Mouse (Mus musculus) kidney, embryonic 16.5 days (tissue): ENCODE data around the gene Ergic1. TPM values are rescaled to one million over a fixed set of nuclear protein-coding genes. Genes with fewer than 3 reads are reported as not detected.

ENCODE experiments used
- ATAC-seq: fragments of 200-750 bp; cut with Nextera tagmentation; 2 replicates; pipeline ENCODE4 v1.8.0; 2017; ENCODE audit warnings: moderate TSS enrichment; ENCODE audit not compliant: low FRiP score, low TSS enrichment
- H3K27ac ChIP-seq: fragments of 300-500 bp; sonication (generic); 2 replicates; pipeline ENCODE4 v1.5.1; 2014; ENCODE audit warnings: low read length
- H3K27me3 ChIP-seq: fragments of 300-500 bp; sonication (generic); 2 replicates; pipeline ENCODE4 v1.6.1; 2014; ENCODE audit warnings: low read length, control low read depth, mixed read lengths; ENCODE audit not compliant: insufficient read depth
- H3K36me3 ChIP-seq: fragments of 300-500 bp; sonication (generic); 2 replicates; pipeline ENCODE4 v1.6.1; 2014; ENCODE audit warnings: low read length, control low read depth, mixed read lengths; ENCODE audit not compliant: insufficient read depth
- H3K4me1 ChIP-seq: fragments of 300-500 bp; sonication (generic); 2 replicates; pipeline ENCODE4 v1.6.1; 2014; ENCODE audit warnings: low read length, control low read depth, mixed read lengths; ENCODE audit not compliant: insufficient read depth
- H3K4me2 ChIP-seq: fragments of 300-500 bp; sonication (generic); replicated peaks from 2 replicates; pipeline ENCODE4 v1.6.1; 2014; ENCODE audit warnings: low read depth, low read length
- H3K4me3 ChIP-seq: fragments of 300-500 bp; sonication (generic); 2 replicates; pipeline ENCODE4 v1.5.1; 2014; ENCODE audit warnings: mild to moderate bottlenecking, low read length
- H3K9ac ChIP-seq: fragments of 300-500 bp; sonication (generic); replicated peaks from 2 replicates; pipeline ENCODE4 v1.6.1; 2014; ENCODE audit warnings: low read length
- H3K9me3 ChIP-seq: fragments of 300-500 bp; sonication (generic); 2 replicates; pipeline ENCODE4 v1.6.1; 2016; ENCODE audit warnings: low read length, control low read depth
- WGBS: fragments of 180-500 bp; shearing (Covaris S2); extraction: QIAGEN DNeasy Blood & Tissue Kit; methylation state at CpG from one replicate; pipeline ENCODE4 v1.1.7; 2014; 5-methylcytosine and 5-hydroxymethylcytosine counted together
- polyA plus RNA-seq: library from polyadenylated mRNA; unstranded; fragments of >200 nt; fragmentation: Nextera tagmentation; extraction: Ambion mirVana; gene quantifications from 2 replicates; pipeline ENCODE4 v1.2.1, GENCODE M21; 2015

Ergic1 gene
- polyA plus RNA-seq, 1 experiment from 2014 or later: 131 TPM

DNA sequence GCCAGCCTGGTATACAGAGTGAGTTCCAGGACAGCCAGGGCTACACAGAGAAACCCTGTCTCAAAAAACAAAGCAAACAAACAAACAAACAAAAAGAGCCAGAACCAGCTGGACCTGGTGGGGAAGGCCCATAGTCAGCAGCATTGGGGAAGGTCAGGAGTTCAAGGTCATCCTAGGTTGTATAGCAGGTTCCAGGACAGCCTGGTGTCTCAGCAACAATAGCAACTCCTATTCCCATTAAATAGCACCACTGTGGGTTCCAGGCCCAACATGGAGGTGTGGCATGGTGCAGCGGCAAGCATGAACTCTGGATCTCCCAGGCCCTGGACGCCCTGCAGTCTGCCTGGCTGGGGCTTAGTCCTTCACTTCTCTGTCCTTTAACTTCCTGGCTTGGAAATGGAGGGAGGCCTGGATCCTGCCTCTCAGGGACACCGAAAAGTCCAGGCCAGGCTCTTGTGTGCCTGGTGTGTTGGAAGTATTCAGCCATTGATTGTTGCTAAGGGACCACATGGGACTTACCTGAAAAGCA is 19.6 kb downstream of the Ergic1 start:
- Histone ChIP-seq H3K4me1 (peaks cover 45% of the 10 kb centered on the region), H3K4me2 (no peak overlapping the region)
- 96% methylated on average over 3 of the region's 3 CpGs for WGBS

DNA sequence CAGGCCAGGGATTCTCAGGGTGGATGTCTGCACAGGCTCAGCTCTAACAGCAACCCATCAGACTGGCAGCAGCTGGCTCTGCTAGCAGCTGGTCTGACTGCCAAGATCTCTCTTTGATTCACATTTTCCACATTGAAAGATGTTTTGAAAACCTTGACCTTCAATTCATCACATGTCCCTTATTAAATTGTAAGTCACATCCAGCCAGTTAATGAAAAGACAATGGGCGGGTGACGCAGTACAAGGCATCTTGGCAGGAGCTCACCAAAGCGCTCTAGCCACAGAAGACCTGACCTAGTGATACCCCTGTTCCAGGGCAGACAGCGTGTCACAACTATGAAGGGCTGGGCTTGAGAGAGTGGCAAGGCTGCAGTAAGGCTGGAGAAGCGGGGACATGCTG is 21.0 kb downstream of the Ergic1 start:
- Histone ChIP-seq H3K4me2 (no peak overlapping the region), H3K27ac (peak overlapping the region; percentile 5; the same call in 1 of the 2 replicates), H3K4me1 (peaks cover 32% of the 10 kb centered on the region), H3K4me3 (no peak overlapping the region), H3K9me3 (no peaks in the 10 kb centered on the region), H3K27me3 (no peaks in the 10 kb centered on the region), H3K36me3 (0 out of 2 replicates have a peak, but pooled peaks cover 3% of the 10 kb centered on the region), H3K9ac (no peak overlapping the region)
- 76% methylated on average over 5 of the region's 5 CpGs for WGBS
- ATAC-seq: no peak

More for the DNA sequence above, 19.6 kb downstream of the Ergic1 start:
- Histone ChIP-seq H3K9ac (no peak overlapping the region), H3K27me3 (no peaks in the 10 kb centered on the region), H3K9me3 (no peaks in the 10 kb centered on the region), H3K27ac (no peak overlapping the region), H3K4me3 (no peak overlapping the region), H3K36me3 (0 out of 2 replicates have a peak, but pooled peaks cover 4% of the 10 kb centered on the region)
- no peak for ATAC-seq

DNA sequence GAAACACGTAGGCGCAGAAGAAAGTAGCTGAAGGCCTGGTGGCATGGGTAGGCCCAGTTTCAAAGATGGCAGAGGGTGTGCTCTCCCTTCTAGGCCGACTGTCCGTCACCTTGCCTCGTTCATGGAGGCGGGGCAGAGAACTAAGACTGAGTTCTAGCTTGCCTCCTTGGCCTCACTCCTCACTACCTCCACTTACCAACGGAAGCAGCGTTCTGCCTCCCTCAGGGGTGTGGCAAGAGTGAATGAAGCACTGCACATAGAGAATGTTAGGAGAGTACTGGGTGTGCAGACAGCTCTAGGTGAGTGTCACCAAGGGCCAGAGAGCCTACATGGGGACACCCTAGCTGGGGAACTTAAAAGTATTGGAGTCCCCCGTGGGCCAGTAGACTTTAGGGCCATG is 21.8 kb downstream of the Ergic1 start:
- no peak overlapping the region for H3K4me3 ChIP-seq
- no peaks in the 10 kb centered on the region for H3K9me3 ChIP-seq
- 95% methylated on average over 9 of the region's 9 CpGs for WGBS
- H3K27ac ChIP-seq: peak overlapping the region; percentile 94; the same call in 1 of the 2 replicates
- no peak overlapping the region for H3K4me2 ChIP-seq
- no peak for ATAC-seq
- H3K36me3 ChIP-seq: 0 out of 2 replicates have a peak, but pooled peaks cover 3% of the 10 kb centered on the region
- H3K4me1 ChIP-seq: peaks cover 32% of the 10 kb centered on the region
- H3K9ac ChIP-seq: no peak overlapping the region
- no peaks in the 10 kb centered on the region for H3K27me3 ChIP-seq

DNA sequence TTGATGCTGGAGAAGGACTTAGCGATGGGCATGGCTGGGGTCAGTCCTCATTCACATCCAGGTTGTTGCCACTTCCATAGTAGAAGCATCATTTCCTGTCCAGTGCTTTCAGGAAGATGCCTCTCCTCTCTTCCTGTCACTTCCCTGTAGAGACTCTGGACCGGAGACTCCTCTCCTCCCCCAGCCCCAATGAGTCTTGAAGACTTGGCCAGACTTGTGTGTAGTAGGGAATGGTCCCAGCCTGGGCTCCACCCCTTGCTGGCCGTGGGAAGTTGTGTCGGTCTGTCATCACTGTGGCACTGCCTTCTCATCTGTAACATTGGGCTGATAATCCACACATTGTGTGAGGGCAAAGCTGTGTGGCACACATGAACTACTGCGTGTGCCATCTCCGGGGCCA is 22.3 kb downstream of the Ergic1 start:
- no peak for ATAC-seq
- 80% methylated on average over 6 of the region's 6 CpGs for WGBS
- no peaks in the 10 kb centered on the region for H3K27me3 ChIP-seq
- H3K4me2 ChIP-seq: no peak overlapping the region
- no peak overlapping the region for H3K4me3 ChIP-seq
- H3K27ac ChIP-seq: peak overlapping the region; percentile 94
- H3K9me3 ChIP-seq: no peaks in the 10 kb centered on the region
- H3K4me1 ChIP-seq: peaks cover 32% of the 10 kb centered on the region
- H3K36me3 ChIP-seq: 0 out of 2 replicates have a peak, but pooled peaks cover 3% of the 10 kb centered on the region
- no peak overlapping the region for H3K9ac ChIP-seq

DNA sequence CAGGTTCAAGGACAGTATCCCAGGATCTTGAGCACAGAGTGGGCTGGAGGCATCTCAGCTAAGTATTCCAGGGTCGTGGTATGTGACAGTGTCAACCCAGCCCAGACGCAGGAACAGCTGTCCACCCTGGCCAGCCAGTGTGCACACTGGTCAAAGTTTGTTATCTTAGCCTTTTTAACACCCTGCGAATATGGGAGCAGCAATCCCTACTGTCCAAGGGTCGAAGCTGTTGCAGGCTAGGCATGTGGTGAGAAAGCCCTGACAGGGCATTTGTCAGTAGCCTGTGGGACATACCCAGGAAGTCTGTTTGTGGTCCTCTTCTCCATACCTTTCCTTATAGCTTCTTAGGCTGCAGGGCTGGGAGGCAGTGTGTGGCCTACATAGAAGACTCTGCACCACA is 22.8 kb downstream of the Ergic1 start:
- ATAC-seq: peak; percentile 67
- Histone ChIP-seq H3K4me3 (no peak overlapping the region), H3K27ac (peak overlapping the region; percentile 94), H3K9ac (peak overlapping the region; percentile 22), H3K4me2 (peak overlapping the region; percentile 29; the same call in 1 of the 2 replicates), H3K4me1 (peaks cover 32% of the 10 kb centered on the region), H3K9me3 (no peaks in the 10 kb centered on the region), H3K27me3 (no peaks in the 10 kb centered on the region), H3K36me3 (0 out of 2 replicates have a peak, but pooled peaks cover 3% of the 10 kb centered on the region)
- WGBS: 29% methylated on average over 4 of the region's 4 CpGs

DNA sequence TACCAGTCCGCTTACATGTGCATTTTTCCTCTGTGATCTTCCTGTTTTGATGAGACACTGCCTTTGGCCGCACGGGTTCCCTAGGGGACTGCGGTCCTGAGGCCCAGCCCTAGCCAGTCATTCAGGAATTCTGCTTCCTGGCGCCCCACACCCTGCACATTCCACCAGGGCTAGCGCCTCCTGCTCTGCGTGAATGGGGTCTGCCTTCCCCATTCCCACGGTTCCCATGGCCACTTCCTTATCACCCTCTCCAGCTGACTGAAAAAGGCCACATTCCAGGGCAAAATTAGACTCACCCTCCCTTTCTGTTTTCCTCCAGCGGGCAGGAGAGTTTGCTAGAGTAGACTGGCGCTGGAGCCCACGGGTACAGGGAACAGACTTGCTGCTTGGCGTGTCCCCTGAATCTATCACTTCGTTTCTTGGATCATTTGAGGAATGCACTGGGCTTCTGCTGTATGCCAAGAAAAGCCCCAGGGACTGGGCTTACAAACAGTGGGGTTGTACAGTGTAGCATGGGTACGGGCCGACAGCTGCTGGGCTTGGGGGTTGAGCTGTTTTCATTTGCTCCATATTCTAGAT is 23.4 kb downstream of the Ergic1 start:
- ATAC-seq: peak; percentile 95
- Histone ChIP-seq H3K9ac (peak overlapping the region; percentile 22), H3K36me3 (0 out of 2 replicates have a peak, but pooled peaks cover 3% of the 10 kb centered on the region), H3K27me3 (no peaks in the 10 kb centered on the region), H3K9me3 (no peaks in the 10 kb centered on the region), H3K4me3 (no peak overlapping the region), H3K4me2 (peak overlapping the region; percentile 29), H3K27ac (peak overlapping the region; percentile 94), H3K4me1 (peaks cover 32% of the 10 kb centered on the region)
- WGBS: 20% methylated on average over 15 of the region's 15 CpGs

DNA sequence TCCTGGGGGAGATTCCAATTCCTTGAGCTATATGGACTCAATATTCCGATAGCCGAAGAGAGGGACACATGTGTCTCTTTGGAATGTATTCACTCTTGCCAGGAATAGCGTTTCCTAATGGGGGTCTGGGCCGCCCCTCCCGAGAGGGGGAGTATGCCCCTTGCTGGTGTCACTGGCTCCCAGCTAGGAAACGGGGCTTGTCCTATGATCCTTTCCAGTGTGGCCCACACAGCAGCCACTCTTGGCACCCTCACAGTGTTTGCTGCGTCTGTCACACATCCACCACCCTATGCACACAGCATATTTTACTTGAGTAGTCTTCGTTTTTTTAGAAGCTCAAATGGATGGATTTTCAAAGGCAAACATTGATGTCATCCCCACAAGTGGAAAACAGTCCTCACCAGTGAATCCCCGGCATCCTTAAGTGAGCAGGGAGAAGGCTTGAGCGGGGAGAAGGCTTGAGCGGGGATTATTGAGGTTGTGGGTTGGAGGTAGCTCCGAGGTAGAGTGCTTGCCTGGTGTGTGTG is 26.7 kb downstream of the Ergic1 start:
- 90% methylated on average over 12 of the region's 12 CpGs for WGBS

DNA sequence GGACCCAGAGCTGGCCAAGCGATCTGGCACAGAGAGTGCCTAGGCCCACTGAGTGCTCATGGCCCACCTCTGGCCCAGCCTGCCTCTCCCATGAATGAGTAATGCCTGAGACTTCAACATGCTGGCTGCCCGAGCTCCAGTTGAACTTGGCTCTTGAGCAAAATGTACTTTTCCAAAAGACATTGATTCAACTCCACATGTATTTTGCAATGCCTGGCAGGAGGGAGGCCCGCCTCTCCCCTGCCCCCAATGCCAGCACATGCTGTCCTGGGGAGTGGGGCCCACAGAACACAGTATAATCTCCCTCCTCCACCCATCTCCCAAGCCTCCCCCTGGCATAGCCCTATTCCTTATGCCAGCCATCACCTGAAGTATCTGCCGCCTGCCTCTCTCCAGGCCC is 31.2 kb downstream of the Ergic1 start:
- H3K9me3 ChIP-seq: no peaks in the 10 kb centered on the region
- peaks cover 28% of the 10 kb centered on the region for H3K4me1 ChIP-seq
- no peak overlapping the region for H3K27ac ChIP-seq
- no peak for ATAC-seq
- no peak overlapping the region for H3K4me2 ChIP-seq
- no peak overlapping the region for H3K4me3 ChIP-seq
- H3K36me3 ChIP-seq: peaks cover 8% of the 10 kb centered on the region
- no peak overlapping the region for H3K9ac ChIP-seq
- no peaks in the 10 kb centered on the region for H3K27me3 ChIP-seq
- WGBS: 93% methylated on average over 4 of the region's 4 CpGs

More for the DNA sequence above, 26.7 kb downstream of the Ergic1 start:
- ATAC-seq: no peak
- Histone ChIP-seq H3K4me1 (peaks cover 24% of the 10 kb centered on the region), H3K9ac (no peak overlapping the region), H3K36me3 (peaks cover 6% of the 10 kb centered on the region), H3K4me2 (no peak overlapping the region), H3K27ac (no peak overlapping the region; the same call in 1 of the 2 replicates), H3K9me3 (no peaks in the 10 kb centered on the region), H3K27me3 (no peaks in the 10 kb centered on the region), H3K4me3 (no peak overlapping the region)

DNA sequence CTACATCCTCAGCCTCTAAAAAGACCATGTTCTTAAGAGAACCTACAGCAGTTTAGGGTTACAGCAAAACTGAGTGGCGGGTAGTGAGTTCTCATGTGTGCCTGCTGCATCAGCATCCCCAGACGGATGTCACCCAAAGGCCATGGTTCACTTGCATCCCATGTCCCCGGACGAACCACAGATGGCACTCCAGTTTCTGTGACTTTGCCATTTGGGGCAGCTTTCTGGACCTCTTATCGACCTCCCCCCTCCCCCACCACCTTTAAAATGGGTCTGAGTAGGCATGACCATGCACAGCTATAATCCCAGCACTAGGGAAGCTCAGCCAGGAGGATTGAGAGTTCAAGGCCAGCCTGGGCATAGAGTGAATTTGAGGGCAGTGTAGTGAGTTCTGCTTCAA is 31.9 kb downstream of the Ergic1 start:
- Histone ChIP-seq H3K27me3 (no peaks in the 10 kb centered on the region), H3K4me1 (peaks cover 28% of the 10 kb centered on the region), H3K9ac (no peak overlapping the region), H3K27ac (no peak overlapping the region), H3K36me3 (peaks cover 8% of the 10 kb centered on the region), H3K9me3 (no peaks in the 10 kb centered on the region), H3K4me3 (no peak overlapping the region), H3K4me2 (no peak overlapping the region)
- no peak for ATAC-seq
- WGBS: 94% methylated on average over 5 of the region's 5 CpGs

DNA sequence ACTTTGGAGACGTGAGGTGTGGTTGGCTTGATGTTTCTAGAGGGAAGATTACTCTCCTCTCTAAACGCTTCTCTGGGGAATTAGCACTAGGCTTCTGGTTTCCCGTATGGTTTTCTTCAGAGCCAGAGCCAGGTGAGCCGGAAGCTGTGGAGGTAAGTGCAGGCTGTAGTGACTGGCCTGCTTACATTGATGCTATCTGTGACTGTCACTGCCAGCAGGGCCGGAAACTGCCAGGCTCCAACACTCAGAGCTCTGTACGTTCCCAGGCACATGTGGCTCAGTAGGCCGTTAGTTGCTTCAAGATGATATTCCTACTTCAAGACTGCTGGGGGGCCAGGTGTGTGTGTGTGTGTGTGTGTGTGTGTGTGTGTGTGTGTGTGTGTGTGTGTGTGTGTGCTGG is 32.9 kb downstream of the Ergic1 start:
- no peak for ATAC-seq

More for the DNA sequence above, 32.9 kb downstream of the Ergic1 start:
- Histone ChIP-seq H3K9me3 (no peaks in the 10 kb centered on the region), H3K4me1 (peaks cover 29% of the 10 kb centered on the region), H3K4me3 (no peak overlapping the region), H3K27ac (no peak overlapping the region), H3K4me2 (no peak overlapping the region), H3K27me3 (no peaks in the 10 kb centered on the region), H3K36me3 (peaks cover 8% of the 10 kb centered on the region), H3K9ac (no peak overlapping the region; the same call in 1 of the 2 replicates)
- 73% methylated on average over 7 of the region's 7 CpGs for WGBS
